15 mouse cellular contexts compared by ENCODE assay signal in the genomic region with DNA sequence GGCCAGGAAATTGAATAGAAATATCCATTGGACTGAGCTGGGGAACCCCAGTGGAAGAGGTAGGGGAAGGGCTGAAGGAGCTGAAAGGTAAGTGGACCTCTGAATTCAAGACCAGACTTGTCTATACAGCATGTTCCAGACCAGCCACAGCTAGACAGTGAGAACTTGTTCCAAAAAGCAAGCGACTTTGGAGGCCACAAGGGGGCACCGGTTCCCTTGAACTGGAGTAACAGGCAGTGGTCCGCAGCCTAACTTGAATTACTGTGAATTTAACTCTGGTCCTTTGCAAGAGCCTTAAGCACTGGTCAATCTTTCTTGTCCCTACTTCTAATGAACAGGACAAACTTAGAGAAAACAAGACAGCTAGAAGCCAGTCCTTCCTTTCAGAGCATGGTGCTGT. TPM values are rescaled to one million over a fixed set of nuclear protein-coding genes. Genes with fewer than 3 reads are reported as not detected.
DNase-seq lines count a peak whose midpoint lies in the region; ATAC-seq and TF ChIP-seq lines count a peak whose summit lies in the region.
"Had no signal": no experiment of that assay in that cellular context is flagged by ENCODE, and none has a peak within 500 bp of the region (broad histone marks: within the 10 kb centered on the region; RNA-seq: fewer than 3 reads in every experiment).

No protein-coding gene starts in this region.

- H3K9me3 ChIP-seq in intestine, postnatal 0 days (ENCODE audit: control insufficient read depth): no peaks in the 10 kb centered on the region
- H3K9me3 ChIP-seq in intestine, embryonic 15.5 days: no peaks in the 10 kb centered on the region
- no peaks in the 10 kb centered on the region for H3K9me3 ChIP-seq in midbrain, embryonic 11.5 days (ENCODE audit: control insufficient read depth, low read length)
- H3K9me3 ChIP-seq in midbrain, embryonic 15.5 days: no peaks in the 10 kb centered on the region
- no peaks in the 10 kb centered on the region; the same call in 1 of the 2 replicates for H3K9me3 ChIP-seq in limb, embryonic 11.5 days (ENCODE audit: control insufficient read depth, low read length)

- WGBS in intestine, postnatal 0 days: 57% methylated on average over 3 of the region's 3 CpGs
- WGBS in intestine, embryonic 15.5 days: 51% methylated on average over 3 of the region's 3 CpGs
- WGBS in midbrain, embryonic 11.5 days: 40% methylated on average over 3 of the region's 3 CpGs
- WGBS in midbrain, embryonic 15.5 days: 46% methylated on average over 3 of the region's 3 CpGs
- WGBS in limb, embryonic 11.5 days: 53% methylated on average over 3 of the region's 3 CpGs

- H3K4me1 ChIP-seq in intestine, postnatal 0 days (replicated peaks; ENCODE audit: control insufficient read depth, insufficient read depth, low read length): no peaks in the 10 kb centered on the region
- no peaks in the 10 kb centered on the region for H3K4me1 ChIP-seq in intestine, embryonic 15.5 days (replicated peaks)
- H3K4me1 ChIP-seq in midbrain, embryonic 11.5 days (ENCODE audit: control insufficient read depth, insufficient read depth, low read length): no peaks in the 10 kb centered on the region
- no peaks in the 10 kb centered on the region for H3K4me1 ChIP-seq in midbrain, embryonic 15.5 days
- H3K4me1 ChIP-seq in limb, embryonic 11.5 days (ENCODE audit: control insufficient read depth, insufficient read depth, low read length): no peaks in the 10 kb centered on the region

- no peaks in the 10 kb centered on the region for H3K27me3 ChIP-seq in intestine, postnatal 0 days (replicated peaks; ENCODE audit: control insufficient read depth, insufficient read depth, low read length)
- no peaks in the 10 kb centered on the region for H3K27me3 ChIP-seq in intestine, embryonic 15.5 days (replicated peaks)
- H3K27me3 ChIP-seq in midbrain, embryonic 11.5 days (ENCODE audit: control insufficient read depth, insufficient read depth, low read length): no peaks in the 10 kb centered on the region
- H3K27me3 ChIP-seq in midbrain, embryonic 15.5 days (replicated peaks): no peaks in the 10 kb centered on the region
- no peaks in the 10 kb centered on the region for H3K27me3 ChIP-seq in limb, embryonic 11.5 days (ENCODE audit: control insufficient read depth, insufficient read depth, low read length)

- H3K4me3 ChIP-seq in intestine, postnatal 0 days (ENCODE audit: low read depth, low read length): no peak overlapping the region
- no peak overlapping the region for H3K4me3 ChIP-seq in intestine, embryonic 15.5 days (replicated peaks)
- H3K4me3 ChIP-seq in midbrain, embryonic 11.5 days (ENCODE audit: low read depth, low read length): no peak overlapping the region
- H3K4me3 ChIP-seq in midbrain, embryonic 15.5 days: no peak overlapping the region
- H3K4me3 ChIP-seq in limb, embryonic 11.5 days (ENCODE audit: low read depth, low read length): no peak overlapping the region

- H3K36me3 ChIP-seq in intestine, postnatal 0 days (ENCODE audit: control insufficient read depth, insufficient read depth): no peaks in the 10 kb centered on the region
- H3K36me3 ChIP-seq in intestine, embryonic 15.5 days: no peaks in the 10 kb centered on the region
- no peaks in the 10 kb centered on the region for H3K36me3 ChIP-seq in midbrain, embryonic 11.5 days (ENCODE audit: control insufficient read depth, insufficient read depth, low read length)
- H3K36me3 ChIP-seq in midbrain, embryonic 15.5 days (replicated peaks): no peaks in the 10 kb centered on the region
- no peaks in the 10 kb centered on the region for H3K36me3 ChIP-seq in limb, embryonic 11.5 days (ENCODE audit: control insufficient read depth, insufficient read depth, low read length)

- DNase-seq in midbrain, embryonic 11.5 days (ENCODE audit: low spot score, missing footprints): peak; percentile 75
- DNase-seq in WW6 (ENCODE audit: low read depth, low spot score): peak; percentile 50
- DNase-seq in limb, embryonic 11.5 days (ENCODE audit: low spot score): peak; percentile 27
- no peak for DNase-seq in cerebellum, adult 9-10 months
- no peak for DNase-seq in right cerebral cortex, postnatal 36 days (ENCODE audit: low spot score in 2 of 2)
- DNase-seq: heart, postnatal 36 days; right cerebral cortex, postnatal 4 days had no signal

- H3K27ac ChIP-seq in intestine, postnatal 0 days (ENCODE audit: low read depth, low read length): no peak overlapping the region
- H3K27ac ChIP-seq in intestine, embryonic 15.5 days: no peak overlapping the region
- no peak overlapping the region for H3K27ac ChIP-seq in midbrain, embryonic 11.5 days (ENCODE audit: low read depth, low read length)
- H3K27ac ChIP-seq in midbrain, embryonic 15.5 days: no peak overlapping the region
- no peak overlapping the region for H3K27ac ChIP-seq in limb, embryonic 11.5 days (replicated peaks; ENCODE audit: low read depth, low read length)

- no peak for ATAC-seq in intestine, postnatal 0 days
- no peak for ATAC-seq in intestine, embryonic 15.5 days
- ATAC-seq in midbrain, embryonic 11.5 days (ENCODE audit: low FRiP score): no peak
- ATAC-seq in midbrain, embryonic 15.5 days (replicated peaks): no peak
- ATAC-seq in limb, embryonic 11.5 days (ENCODE audit: insufficient number of reproducible peaks, low FRiP score, low TSS enrichment, low read depth): no peak

- H3K9ac ChIP-seq in intestine, postnatal 0 days (ENCODE audit: low read depth, low read length): no peak overlapping the region
- H3K9ac ChIP-seq in intestine, embryonic 15.5 days: no peak overlapping the region
- H3K9ac ChIP-seq in midbrain, embryonic 11.5 days (ENCODE audit: low read length): no peak overlapping the region
- no peak overlapping the region for H3K9ac ChIP-seq in midbrain, embryonic 15.5 days
- H3K9ac ChIP-seq in limb, embryonic 11.5 days (ENCODE audit: low read length): no peak overlapping the region

- peak; percentile 57 for TF ChIP-seq CTCF in intestine, postnatal 0 days (IDR thresholded peaks at IDR 0.05; ENCODE audit: low read depth)

- H3K4me2 ChIP-seq in intestine, postnatal 0 days (replicated peaks; ENCODE audit: low read depth): no peak overlapping the region
- H3K4me2 ChIP-seq in intestine, embryonic 15.5 days (replicated peaks): no peak overlapping the region
- no peak overlapping the region for H3K4me2 ChIP-seq in midbrain, embryonic 11.5 days
- no peak overlapping the region for H3K4me2 ChIP-seq in midbrain, embryonic 15.5 days
- H3K4me2 ChIP-seq in limb, embryonic 11.5 days (ENCODE audit: low read depth, severe bottlenecking): no peak overlapping the region

RNA-seq across cellular contexts. Expression of a gene that starts 2.1 kb away (rescaled TPM):
- polyA plus RNA-seq in intestine, postnatal 0 days (2015; fragmentation: Nextera tagmentation; extraction: Ambion mirVana): not detected in 2 replicates
- polyA plus RNA-seq in intestine, embryonic 15.5 days (2015; fragmentation: Nextera tagmentation; extraction: Ambion mirVana): not detected in 2 replicates
- polyA plus RNA-seq in midbrain, embryonic 11.5 days (2014; fragmentation: Nextera tagmentation; extraction: Ambion mirVana): not detected in 2 replicates
- polyA plus RNA-seq in midbrain, embryonic 15.5 days (2015; fragmentation: Nextera tagmentation; extraction: Ambion mirVana): 0.09 TPM in 1 of 2 replicates, not detected in the other
- not detected in 2 replicates for polyA plus RNA-seq in limb, embryonic 11.5 days (2014; fragmentation: Nextera tagmentation; extraction: Ambion mirVana)
- polyA plus RNA-seq: forebrain, embryonic 11.5 days; gonadal fat pad, adult 2 months; limb, embryonic 14.5 days; neural tube, embryonic 14.5 days; thymus, postnatal 0 days had no signal

RNA-seq across cellular contexts. Expression of a gene that starts 37.0 kb away (rescaled TPM):
- not detected in 2 replicates for polyA plus RNA-seq in intestine, postnatal 0 days (2015; fragmentation: Nextera tagmentation; extraction: Ambion mirVana)
- polyA plus RNA-seq in intestine, embryonic 15.5 days (2015; fragmentation: Nextera tagmentation; extraction: Ambion mirVana): not detected in 2 replicates
- not detected in 2 replicates for polyA plus RNA-seq in midbrain, embryonic 11.5 days (2014; fragmentation: Nextera tagmentation; extraction: Ambion mirVana)
- polyA plus RNA-seq in midbrain, embryonic 15.5 days (2015; fragmentation: Nextera tagmentation; extraction: Ambion mirVana): not detected in 2 replicates
- not detected in 2 replicates for polyA plus RNA-seq in limb, embryonic 11.5 days (2014; fragmentation: Nextera tagmentation; extraction: Ambion mirVana)
- polyA plus RNA-seq: forebrain, embryonic 11.5 days; limb, embryonic 14.5 days; neural tube, embryonic 14.5 days; thymus, postnatal 0 days had no signal

Comparison
In these comparisons a context has a peak if more than half of its experiments do, and no peak if none do; other contexts are left out.
1. DNase-seq: peak in midbrain, embryonic 11.5 days (single experiment), WW6 (single experiment) and limb, embryonic 11.5 days (single experiment); none in cerebellum, adult 9-10 months (single experiment) and right cerebral cortex, postnatal 36 days (0 of 2).